Mouse (Mus musculus): Measurements from ENCODE around the gene Wasf1. TPM values are rescaled to one million over a fixed set of nuclear protein-coding genes. Genes with fewer than 3 reads are reported as not detected.
A peak's percentile ranks its signal among the peaks of the same experiment; 100 is the strongest.

The Wasf1 gene
- total RNA-seq, 2 experiments from 2014 or later, result 303 to 359 TPM

GRCm38 (mm10) chr10:40889146-40889545, 5.9 kb downstream of the Wasf1 start:
- no peak for DNase-seq (ENCODE audit: low spot score in 2 of 2)

DNA sequence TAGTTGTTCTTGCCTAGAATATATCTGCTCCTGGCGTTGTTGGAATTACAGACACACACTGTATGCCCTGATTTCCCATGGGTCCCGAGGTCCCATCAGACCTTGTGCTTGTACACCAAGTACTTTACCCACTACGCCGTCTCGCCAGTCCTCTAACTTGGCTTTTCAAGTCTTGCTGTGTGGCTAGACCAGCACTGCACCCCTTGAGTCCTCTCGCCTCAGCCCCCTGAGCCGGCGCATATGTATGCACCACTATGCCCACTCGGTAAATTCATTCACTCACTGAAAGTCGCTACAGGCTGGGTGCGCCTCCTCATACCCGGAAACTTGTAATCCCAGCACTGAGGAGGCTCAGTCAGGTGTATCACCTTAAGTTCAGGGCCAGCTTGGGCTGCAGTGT, 12.5 kb downstream of the Wasf1 start:
- no peak for DNase-seq (ENCODE audit: low spot score in 2 of 2)

DNA sequence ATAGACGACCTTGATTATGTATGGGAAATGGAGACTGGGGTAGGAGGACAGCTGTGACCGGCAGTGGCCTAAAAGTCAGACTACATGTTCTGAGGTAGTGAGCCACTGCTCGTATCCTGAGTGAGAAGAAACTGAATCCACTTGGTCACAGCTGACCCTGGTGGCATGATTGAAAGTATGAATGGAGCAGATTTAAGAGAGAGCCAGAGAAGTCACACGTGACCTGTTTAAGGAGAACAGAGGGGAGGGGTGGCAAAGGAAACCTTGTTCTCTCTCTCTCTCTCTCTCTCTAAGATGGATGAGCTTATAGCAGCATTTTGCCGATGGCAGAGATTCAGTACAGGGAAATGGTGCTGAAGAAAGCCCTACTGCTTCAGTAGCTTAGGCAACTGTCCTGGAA, 13.4 kb downstream of the Wasf1 start:
- DNase-seq (ENCODE audit: low spot score in 2 of 2), result no peak

GRCm38 (mm10) chr10:40901786-40902185, 18.5 kb downstream of the Wasf1 start:
- DNase-seq (ENCODE audit: low spot score in 2 of 2), result no peak

GRCm38 (mm10) chr10:40906131-40906530, 22.9 kb downstream of the Wasf1 start:
- no peak for DNase-seq (ENCODE audit: low spot score in 2 of 2)

GRCm38 (mm10) chr10:40906802-40907201, 23.5 kb downstream of the Wasf1 start:
- no peak for DNase-seq (ENCODE audit: low spot score in 2 of 2)

- no peak for DNase-seq (ENCODE audit: low spot score in 2 of 2)
Measured at GRCm38 (mm10) chr10:40908580-40908979, 25.3 kb downstream of the Wasf1 start.

GRCm38 (mm10) chr10:40910811-40911210, 27.5 kb downstream of the Wasf1 start:
- no peak for DNase-seq (ENCODE audit: low spot score in 2 of 2)

GRCm38 (mm10) chr10:40915240-40915639, 32.0 kb downstream of the Wasf1 start:
- DNase-seq (ENCODE audit: low spot score in 2 of 2), result no peak

GRCm38 (mm10) chr10:40918669-40919440, 35.6 kb downstream of the Wasf1 start:
- DNase-seq (ENCODE audit: low spot score in 2 of 2), result no peak

GRCm38 (mm10) chr10:40919464-40919863, 36.2 kb downstream of the Wasf1 start:
- no peak for DNase-seq (ENCODE audit: low spot score in 2 of 2)

DNA sequence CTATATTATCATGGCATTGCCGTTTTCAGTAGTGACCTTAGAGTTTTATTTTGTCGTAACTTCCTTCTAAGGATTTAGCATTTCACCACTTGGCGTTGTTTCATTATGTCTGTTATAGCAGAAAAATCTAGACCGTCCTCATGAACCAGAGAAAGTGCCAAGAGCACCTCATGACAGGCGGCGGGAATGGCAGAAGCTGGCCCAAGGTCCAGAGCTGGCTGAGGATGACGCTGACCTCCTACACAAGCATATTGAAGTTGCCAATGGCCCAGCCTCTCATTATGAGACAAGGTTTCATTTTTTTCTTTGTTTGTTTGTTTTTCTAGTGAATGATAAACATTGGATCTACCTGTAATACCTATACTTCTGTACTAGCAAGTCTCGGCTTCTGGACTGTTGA, 49.7 kb downstream of the Wasf1 start:
- DNase-seq (ENCODE audit: low spot score in 2 of 2), result no peak

DNA sequence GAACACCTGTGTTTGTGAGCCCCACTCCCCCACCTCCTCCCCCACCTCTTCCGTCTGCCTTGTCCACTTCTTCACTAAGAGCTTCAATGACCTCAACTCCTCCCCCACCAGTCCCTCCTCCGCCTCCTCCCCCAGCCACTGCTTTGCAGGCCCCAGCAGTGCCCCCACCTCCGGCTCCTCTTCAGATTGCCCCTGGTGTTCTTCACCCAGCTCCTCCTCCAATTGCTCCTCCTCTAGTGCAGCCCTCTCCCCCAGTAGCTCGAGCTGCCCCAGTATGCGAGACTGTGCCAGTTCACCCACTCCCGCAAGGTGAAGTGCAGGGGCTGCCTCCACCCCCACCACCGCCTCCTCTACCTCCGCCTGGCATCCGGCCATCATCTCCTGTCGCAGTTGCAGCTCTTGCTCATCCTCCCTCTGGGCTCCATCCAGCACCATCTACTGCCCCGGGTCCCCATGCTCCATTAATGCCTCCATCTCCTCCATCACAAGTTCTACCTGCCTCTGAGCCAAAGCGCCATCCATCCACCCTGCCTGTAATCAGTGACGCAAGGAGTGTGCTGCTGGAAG, 53.0 kb downstream of the Wasf1 start:
- no peak for DNase-seq (ENCODE audit: low spot score in 2 of 2)

DNA sequence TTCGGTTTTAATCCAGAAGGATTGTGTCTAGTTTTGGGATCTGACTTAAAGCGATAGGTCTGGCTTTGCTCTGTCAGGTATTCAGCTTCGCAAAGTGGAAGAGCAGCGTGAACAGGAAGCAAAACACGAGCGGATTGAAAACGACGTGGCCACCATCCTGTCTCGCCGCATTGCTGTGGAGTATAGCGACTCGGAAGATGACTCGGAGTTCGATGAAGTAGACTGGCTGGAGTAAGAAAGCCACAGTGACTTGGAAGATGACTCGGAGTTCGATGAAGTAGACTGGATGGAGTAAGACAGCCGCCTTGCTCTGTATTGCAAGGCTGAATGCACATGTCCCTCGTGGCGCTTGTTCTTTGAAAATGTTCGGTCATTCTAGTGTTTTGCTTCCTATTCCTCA, 54.3 kb downstream of the Wasf1 start:
- no peak for DNase-seq (ENCODE audit: low spot score in 2 of 2)

GRCm38 (mm10) chr10:40942688-40943087, 59.4 kb downstream of the Wasf1 start:
- DNase-seq (ENCODE audit: low spot score in 2 of 2), result no peak

GRCm38 (mm10) chr10:40950176-40950575, 66.9 kb downstream of the Wasf1 start:
- DNase-seq (ENCODE audit: low spot score in 2 of 2), result no peak

GRCm38 (mm10) chr10:40956206-40956605, 72.9 kb downstream of the Wasf1 start:
- no peak for DNase-seq (ENCODE audit: low spot score in 2 of 2)

DNA sequence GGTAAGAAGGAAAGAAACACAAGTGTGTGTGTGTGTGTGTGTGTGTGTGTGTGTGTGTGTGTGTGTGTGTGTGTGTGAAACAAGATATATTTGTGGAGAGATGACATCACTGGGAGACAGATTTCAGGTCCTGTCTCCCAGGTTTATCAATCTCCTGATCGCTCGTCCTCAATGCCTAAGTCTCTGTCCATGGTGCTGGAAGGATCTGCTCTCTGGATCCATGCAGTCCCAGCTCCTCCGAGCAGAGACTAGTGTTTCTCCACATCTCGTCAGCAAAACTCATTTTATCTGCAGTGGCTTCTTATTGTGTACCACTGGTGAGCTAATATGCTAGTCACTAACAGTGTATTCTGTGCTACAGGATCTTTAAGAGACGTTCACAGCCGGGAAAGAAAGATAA, 78.1 kb downstream of the Wasf1 start:
- no peak for DNase-seq (ENCODE audit: low spot score in 2 of 2)

- DNase-seq (ENCODE audit: low spot score in 2 of 2), result no peak
Measured at GRCm38 (mm10) chr10:40962008-40962407, 78.7 kb downstream of the Wasf1 start.

DNA sequence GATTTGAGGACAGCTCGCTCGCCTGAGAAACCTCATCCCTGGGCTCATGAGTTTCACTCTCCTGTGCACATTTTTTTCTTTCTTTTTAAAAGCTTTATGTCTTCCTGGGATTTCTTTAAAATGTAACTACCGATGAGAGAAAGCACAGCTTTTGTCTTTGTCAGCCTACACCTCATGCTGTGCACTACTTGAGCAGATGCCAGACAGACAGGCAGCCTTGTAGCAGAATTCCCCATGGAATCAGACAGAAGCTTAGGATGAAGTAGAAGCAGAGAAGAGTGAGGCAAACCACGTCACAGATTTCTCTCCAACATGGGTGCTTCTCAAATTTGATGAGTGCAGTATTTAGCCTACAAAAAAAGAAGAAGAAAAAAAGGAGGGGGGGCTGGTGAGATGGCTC, 81.3 kb downstream of the Wasf1 start:
- no peak for DNase-seq (ENCODE audit: low spot score in 2 of 2)

- no peak for DNase-seq (ENCODE audit: low spot score in 2 of 2)
Measured at GRCm38 (mm10) chr10:40968551-40968950, 85.3 kb downstream of the Wasf1 start.

DNA sequence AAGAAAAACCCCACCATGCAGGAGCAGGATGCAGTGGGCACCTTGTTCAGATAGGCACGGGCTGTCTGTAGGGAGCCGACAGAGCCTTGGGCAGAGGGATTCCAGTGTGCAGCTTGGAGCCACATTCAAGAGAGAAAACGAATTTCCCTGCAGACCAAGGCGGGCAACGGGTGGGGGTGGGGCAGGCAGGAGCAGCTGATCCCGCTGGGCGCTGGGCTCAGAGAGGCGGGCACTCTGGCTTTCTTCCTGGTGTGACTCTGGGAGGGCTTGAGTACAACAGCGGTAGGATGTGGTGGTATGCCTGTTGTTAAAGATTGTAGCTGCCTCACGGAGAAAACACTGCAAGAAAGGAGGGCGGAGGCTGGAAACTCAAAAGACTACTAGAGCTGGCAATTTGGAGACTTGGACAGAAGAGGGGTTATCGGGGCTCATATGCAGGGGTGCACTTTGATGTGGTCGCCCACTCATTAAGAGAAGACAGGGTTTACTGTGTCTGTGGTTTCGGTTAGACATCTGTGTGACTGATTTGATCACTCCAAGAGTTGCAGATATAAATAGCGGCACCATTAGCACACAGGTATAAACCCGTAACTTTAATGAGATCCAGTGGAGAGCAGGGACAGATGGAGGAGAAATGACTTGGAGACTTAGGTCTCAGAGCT, 86.2 kb downstream of the Wasf1 start:
- DNase-seq (ENCODE audit: low spot score in 2 of 2), result peak in 1 of 2 experiments; percentile 60

Measured in layer of hippocampus, postnatal 10 days (tissue).